Mouse (Mus musculus): Measurements from ENCODE around the gene Vwce. TPM values are rescaled to one million over a fixed set of nuclear protein-coding genes. Genes with fewer than 3 reads are reported as not detected.

Vwce gene
- polyA plus RNA-seq, 1 experiment from 2014 or later, result 1.5 TPM

- Histone ChIP-seq H3K9ac (ENCODE audit: low read depth, low read length) (peak overlapping the region; percentile 66), H3K9me3 (ENCODE audit: control insufficient read depth, low read length) (no peaks in the 10 kb centered on the region), H3K4me1 (ENCODE audit: control insufficient read depth, insufficient read depth, low read length) (peaks cover 12% of the 10 kb centered on the region; the same call in 1 of the 2 replicates), H3K27ac (replicated peaks; ENCODE audit: low read depth, low read length) (peak overlapping the region; percentile 39; the same call in 1 of the 2 replicates), H3K27me3 (replicated peaks; ENCODE audit: control insufficient read depth, insufficient read depth, low read length) (no peaks in the 10 kb centered on the region; the same call in 1 of the 2 replicates), H3K36me3 (ENCODE audit: control insufficient read depth, insufficient read depth, low read length) (peaks cover 20% of the 10 kb centered on the region), H3K4me2 (ENCODE audit: low read depth, low read length) (peak overlapping the region; percentile 93), H3K4me3 (ENCODE audit: low read depth, low read length) (peak overlapping the region; percentile 47)
- WGBS, result 4% methylated on average over 20 of the region's 21 CpGs
- DNase-seq (ENCODE audit: low spot score), result peak; percentile 78
- ATAC-seq (ENCODE audit: low read depth), result peak; percentile 86
Observed at GRCm38 (mm10) chr19:10634872-10635318, 882 bp downstream of the Vwce start.

GRCm38 (mm10) chr19:10637840-10638239 lies 3.8 kb downstream of the Vwce start:
- no peak overlapping the region for H3K4me2 ChIP-seq (ENCODE audit: low read depth, low read length)
- no peak overlapping the region for H3K9ac ChIP-seq (ENCODE audit: low read depth, low read length)
- DNase-seq (ENCODE audit: low spot score), result peak; percentile 28
- peaks cover 17% of the 10 kb centered on the region; the same call in 1 of the 2 replicates for H3K4me1 ChIP-seq (ENCODE audit: control insufficient read depth, insufficient read depth, low read length)
- no peaks in the 10 kb centered on the region for H3K9me3 ChIP-seq (ENCODE audit: control insufficient read depth, low read length)
- H3K27ac ChIP-seq (replicated peaks; ENCODE audit: low read depth, low read length), result no peak overlapping the region
- no peak overlapping the region for H3K4me3 ChIP-seq (ENCODE audit: low read depth, low read length)
- ATAC-seq (ENCODE audit: low read depth), result no peak
- H3K36me3 ChIP-seq (ENCODE audit: control insufficient read depth, insufficient read depth, low read length), result no peaks in the 10 kb centered on the region
- H3K27me3 ChIP-seq (replicated peaks; ENCODE audit: control insufficient read depth, insufficient read depth, low read length), result no peaks in the 10 kb centered on the region; the same call in 1 of the 2 replicates
- WGBS, result 31% methylated on average over 7 of the region's 7 CpGs

GRCm38 (mm10) chr19:10640080-10640479 lies 6.1 kb downstream of the Vwce start:
- peaks cover 8% of the 10 kb centered on the region; the same call in 1 of the 2 replicates for H3K4me1 ChIP-seq (ENCODE audit: control insufficient read depth, insufficient read depth, low read length)
- peak overlapping the region; percentile 76 for H3K27ac ChIP-seq (replicated peaks; ENCODE audit: low read depth, low read length)
- WGBS, result 8% methylated on average over 5 of the region's 5 CpGs
- H3K4me2 ChIP-seq (ENCODE audit: low read depth, low read length), result peak overlapping the region; percentile 19
- no peaks in the 10 kb centered on the region for H3K9me3 ChIP-seq (ENCODE audit: control insufficient read depth, low read length)
- no peaks in the 10 kb centered on the region for H3K36me3 ChIP-seq (ENCODE audit: control insufficient read depth, insufficient read depth, low read length)
- no peaks in the 10 kb centered on the region; the same call in 1 of the 2 replicates for H3K27me3 ChIP-seq (replicated peaks; ENCODE audit: control insufficient read depth, insufficient read depth, low read length)
- peak; percentile 35; the same call in 1 of the 2 replicates for ATAC-seq (ENCODE audit: low read depth)
- DNase-seq (ENCODE audit: low spot score), result peak; percentile 67
- H3K9ac ChIP-seq (ENCODE audit: low read depth, low read length), result no peak overlapping the region
- 0 out of 2 replicates have a peak overlapping the region, but pooled peaks have one; percentile 2 for H3K4me3 ChIP-seq (ENCODE audit: low read depth, low read length)

- 0 out of 2 replicates have a peak overlapping the region, but pooled peaks have one; percentile 2 for H3K4me3 ChIP-seq (ENCODE audit: low read depth, low read length)
- no peak overlapping the region for H3K9ac ChIP-seq (ENCODE audit: low read depth, low read length)
- WGBS, result 34% methylated on average over 13 of the region's 13 CpGs
- no peaks in the 10 kb centered on the region for H3K9me3 ChIP-seq (ENCODE audit: control insufficient read depth, low read length)
- DNase-seq (ENCODE audit: low spot score) (peak; percentile 76), ATAC-seq (ENCODE audit: low read depth) (peak; percentile 75)
- H3K4me2 ChIP-seq (ENCODE audit: low read depth, low read length), result peak overlapping the region; percentile 19
- no peaks in the 10 kb centered on the region for H3K36me3 ChIP-seq (ENCODE audit: control insufficient read depth, insufficient read depth, low read length)
- no peaks in the 10 kb centered on the region; the same call in 1 of the 2 replicates for H3K27me3 ChIP-seq (replicated peaks; ENCODE audit: control insufficient read depth, insufficient read depth, low read length)
- peak overlapping the region; percentile 76 for H3K27ac ChIP-seq (replicated peaks; ENCODE audit: low read depth, low read length)
- peaks cover 5% of the 10 kb centered on the region; the same call in 1 of the 2 replicates for H3K4me1 ChIP-seq (ENCODE audit: control insufficient read depth, insufficient read depth, low read length)
Observed at GRCm38 (mm10) chr19:10640589-10641378, 6.8 kb downstream of the Vwce start.

GRCm38 (mm10) chr19:10645616-10646015 lies 11.6 kb downstream of the Vwce start:
- no peak overlapping the region for H3K4me3 ChIP-seq (ENCODE audit: low read depth, low read length)
- WGBS, result 96% methylated on average over 2 of the region's 2 CpGs
- H3K4me1 ChIP-seq (ENCODE audit: control insufficient read depth, insufficient read depth, low read length), result 0 out of 2 replicates have a peak, but pooled peaks cover under 1% of the 10 kb centered on the region
- H3K36me3 ChIP-seq (ENCODE audit: control insufficient read depth, insufficient read depth, low read length), result no peaks in the 10 kb centered on the region
- H3K27ac ChIP-seq (replicated peaks; ENCODE audit: low read depth, low read length), result no peak overlapping the region
- no peaks in the 10 kb centered on the region for H3K27me3 ChIP-seq (replicated peaks; ENCODE audit: control insufficient read depth, insufficient read depth, low read length)
- no peak overlapping the region for H3K9ac ChIP-seq (ENCODE audit: low read depth, low read length)
- ATAC-seq (ENCODE audit: low read depth), result no peak
- no peak for DNase-seq (ENCODE audit: low spot score)
- H3K9me3 ChIP-seq (ENCODE audit: control insufficient read depth, low read length), result no peaks in the 10 kb centered on the region
- no peak overlapping the region for H3K4me2 ChIP-seq (ENCODE audit: low read depth, low read length)

- H3K4me3 ChIP-seq (ENCODE audit: low read depth, low read length), result no peak overlapping the region
- no peaks in the 10 kb centered on the region for H3K36me3 ChIP-seq (ENCODE audit: control insufficient read depth, insufficient read depth, low read length)
- no peaks in the 10 kb centered on the region for H3K27me3 ChIP-seq (replicated peaks; ENCODE audit: control insufficient read depth, insufficient read depth, low read length)
- H3K4me1 ChIP-seq (ENCODE audit: control insufficient read depth, insufficient read depth, low read length), result no peaks in the 10 kb centered on the region
- no peak overlapping the region for H3K9ac ChIP-seq (ENCODE audit: low read depth, low read length)
- ATAC-seq (ENCODE audit: low read depth) (no peak), DNase-seq (ENCODE audit: low spot score) (no peak)
- 63% methylated on average over 8 of the region's 8 CpGs for WGBS
- no peak overlapping the region for H3K27ac ChIP-seq (replicated peaks; ENCODE audit: low read depth, low read length)
- H3K4me2 ChIP-seq (ENCODE audit: low read depth, low read length), result no peak overlapping the region
- H3K9me3 ChIP-seq (ENCODE audit: control insufficient read depth, low read length), result no peaks in the 10 kb centered on the region
Observed at GRCm38 (mm10) chr19:10648156-10648555, 14.1 kb downstream of the Vwce start.

GRCm38 (mm10) chr19:10656058-10656457 lies 22.0 kb downstream of the Vwce start:
- Histone ChIP-seq H3K27ac (replicated peaks; ENCODE audit: low read depth, low read length) (no peak overlapping the region), H3K4me3 (ENCODE audit: low read depth, low read length) (no peak overlapping the region), H3K27me3 (replicated peaks; ENCODE audit: control insufficient read depth, insufficient read depth, low read length) (no peaks in the 10 kb centered on the region), H3K4me2 (ENCODE audit: low read depth, low read length) (no peak overlapping the region), H3K9me3 (ENCODE audit: control insufficient read depth, low read length) (no peaks in the 10 kb centered on the region), H3K36me3 (ENCODE audit: control insufficient read depth, insufficient read depth, low read length) (no peaks in the 10 kb centered on the region), H3K9ac (ENCODE audit: low read depth, low read length) (no peak overlapping the region), H3K4me1 (ENCODE audit: control insufficient read depth, insufficient read depth, low read length) (no peaks in the 10 kb centered on the region)
- 37% methylated on average over 3 of the region's 3 CpGs for WGBS
- DNase-seq (ENCODE audit: low spot score) (no peak), ATAC-seq (ENCODE audit: low read depth) (no peak)

GRCm38 (mm10) chr19:10657742-10658141 lies 23.7 kb downstream of the Vwce start:
- no peak overlapping the region for H3K4me3 ChIP-seq (ENCODE audit: low read depth, low read length)
- no peak overlapping the region for H3K27ac ChIP-seq (replicated peaks; ENCODE audit: low read depth, low read length)
- ATAC-seq (ENCODE audit: low read depth) (no peak), DNase-seq (ENCODE audit: low spot score) (no peak)
- H3K4me1 ChIP-seq (ENCODE audit: control insufficient read depth, insufficient read depth, low read length), result no peaks in the 10 kb centered on the region
- WGBS, result 83% methylated on average over 5 of the region's 5 CpGs
- H3K9ac ChIP-seq (ENCODE audit: low read depth, low read length), result no peak overlapping the region
- H3K4me2 ChIP-seq (ENCODE audit: low read depth, low read length), result no peak overlapping the region
- no peaks in the 10 kb centered on the region for H3K27me3 ChIP-seq (replicated peaks; ENCODE audit: control insufficient read depth, insufficient read depth, low read length)
- H3K36me3 ChIP-seq (ENCODE audit: control insufficient read depth, insufficient read depth, low read length), result no peaks in the 10 kb centered on the region
- no peaks in the 10 kb centered on the region for H3K9me3 ChIP-seq (ENCODE audit: control insufficient read depth, low read length)
